ENCODE assay signal across 11 mouse cellular contexts in genomic region chr7:49953546-49954181, GRCm38 (mm10). TPM values are rescaled to one million over a fixed set of nuclear protein-coding genes. Genes with fewer than 3 reads are reported as not detected.
DNase-seq lines count a peak whose midpoint lies in the region; ATAC-seq and TF ChIP-seq lines count a peak whose summit lies in the region.
"Had no signal": no experiment of that assay in that cellular context is flagged by ENCODE, and none has a peak within 500 bp of the region (broad histone marks: within the 10 kb centered on the region; RNA-seq: fewer than 3 reads in every experiment).

No protein-coding gene starts in this region.

- H3K36me3 ChIP-seq in heart, adult 2 months (ENCODE audit: control insufficient read depth, insufficient read depth, low read length): no peaks in the 10 kb centered on the region
- 0 out of 2 replicates have a peak, but pooled peaks cover 3% of the 10 kb centered on the region for H3K36me3 ChIP-seq in neural tube, embryonic 15.5 days
- H3K36me3 ChIP-seq: heart, embryonic 13.5 days had no signal

- no peaks in the 10 kb centered on the region for H3K9me3 ChIP-seq in neural tube, embryonic 15.5 days (replicated peaks)
- H3K9me3 ChIP-seq: heart, embryonic 13.5 days had no signal

- ATAC-seq in neural tube, embryonic 15.5 days (ENCODE audit: low FRiP score): no peak

- peak; percentile 73 for TF ChIP-seq CTCF in heart, adult 2 months (IDR thresholded peaks at IDR 0.05)

- no peak overlapping the region for H3K4me3 ChIP-seq in heart, adult 2 months
- no peak overlapping the region for H3K4me3 ChIP-seq in neural tube, embryonic 15.5 days (replicated peaks)
- H3K4me3 ChIP-seq: heart, embryonic 13.5 days had no signal

- H3K9ac ChIP-seq in heart, adult 2 months (ENCODE audit: low read depth, low read length): no peak overlapping the region
- no peak overlapping the region for H3K9ac ChIP-seq in neural tube, embryonic 15.5 days (replicated peaks)
- H3K9ac ChIP-seq: heart, embryonic 13.5 days had no signal

- H3K4me2 ChIP-seq in neural tube, embryonic 15.5 days: no peak overlapping the region
- H3K4me2 ChIP-seq: heart, embryonic 13.5 days had no signal

- H3K27ac ChIP-seq in heart, adult 2 months: no peak overlapping the region
- H3K27ac ChIP-seq in neural tube, embryonic 15.5 days (replicated peaks): 0 out of 2 replicates have a peak overlapping the region, but pooled peaks have one; percentile 23
- H3K27ac ChIP-seq: heart, embryonic 13.5 days had no signal

- intact Hi-C loops in heart, adult 2 months (cut with DNase I): loop anchor here (5.0 kb wide), 1 partner anchor 534 kb away; no protein-coding TSS in a partner anchor
- intact Hi-C loops in heart, postnatal 25 days (cut with DNase I): loop anchor here (2.0 to 5.0 kb wide), 2 partner anchors 531 to 1484 kb away; no protein-coding TSS in a partner anchor

- no peak for DNase-seq in heart, adult 2 months
- DNase-seq in heart, postnatal 25 days (ENCODE audit: low spot score): no peak
- no peak for DNase-seq in neural tube, embryonic 10.5 days (ENCODE audit: extremely low spot score, low spot score)
- DNase-seq in embryo, embryonic 10.5 days (ENCODE audit: low spot score): peak; percentile 76
- peak; percentile 28 for DNase-seq in lung, postnatal 25 days (ENCODE audit: low spot score)
- DNase-seq in gastrocnemius, postnatal 4 days (ENCODE audit: low spot score in 2 of 2): no peak
- DNase-seq in urinary bladder, postnatal 36 days (ENCODE audit: low spot score in 2 of 2): no peak

- TF ChIP-seq POLR2A in heart, adult 2 months (IDR thresholded peaks at IDR 0.05; ENCODE audit: insufficient read depth, low read depth, low read length): no peak

- no peak for TF ChIP-seq EP300 in heart, adult 2 months (IDR thresholded peaks at IDR 0.05; ENCODE audit: insufficient read depth, low read depth, low read length)

- WGBS in heart, adult 2 months: 60% methylated on average over 4 of the region's 4 CpGs
- WGBS in neural tube, embryonic 15.5 days: 61% methylated on average over 4 of the region's 4 CpGs

- H3K4me1 ChIP-seq in heart, adult 2 months (ENCODE audit: control insufficient read depth, insufficient read depth, low read length): no peaks in the 10 kb centered on the region
- peaks cover 13% of the 10 kb centered on the region for H3K4me1 ChIP-seq in neural tube, embryonic 15.5 days
- H3K4me1 ChIP-seq: heart, embryonic 13.5 days had no signal

- H3K27me3 ChIP-seq in heart, adult 2 months (ENCODE audit: control insufficient read depth, insufficient read depth, low read length): no peaks in the 10 kb centered on the region
- H3K27me3 ChIP-seq in neural tube, embryonic 15.5 days (replicated peaks): no peaks in the 10 kb centered on the region
- H3K27me3 ChIP-seq: heart, embryonic 13.5 days had no signal

- no peaks in the 10 kb centered on the region for H3K79me2 ChIP-seq in heart, adult 2 months (replicated peaks; ENCODE audit: control insufficient read depth, insufficient read depth, low read length)

RNA-seq across cellular contexts. Expression of gene Nell1, which starts 21.0 kb away (rescaled TPM):
- not detected for total RNA-seq in heart, adult 2 months (2021)
- polyA plus RNA-seq in heart, adult 2 months (2012; rRNA removed): not detected in 2 replicates
- total RNA-seq in heart, postnatal 25 days (2021): not detected
- polyA plus RNA-seq in neural tube, embryonic 15.5 days (2015; fragmentation: Nextera tagmentation; extraction: Ambion mirVana): 36.9 and 46.0 TPM in 2 replicates
- total RNA-seq in gastrocnemius, postnatal 4 days (2021): under 1 TPM; 0.15 to 0.52 TPM

RNA-seq across cellular contexts. Expression of gene Slc6a5, which starts 43.7 kb away (rescaled TPM):
- not detected for total RNA-seq in heart, adult 2 months (2021)
- polyA plus RNA-seq in heart, adult 2 months (2012; rRNA removed): 0.02 TPM in 1 of 2 replicates, not detected in the other
- total RNA-seq in heart, postnatal 25 days (2021): not detected
- 14.9 and 19.7 TPM in 2 replicates for polyA plus RNA-seq in neural tube, embryonic 15.5 days (2015; fragmentation: Nextera tagmentation; extraction: Ambion mirVana)
- total RNA-seq in gastrocnemius, postnatal 4 days (2021): under 1 TPM in 1 of 2 experiments, not detected in 1; 0.02 TPM
- polyA plus RNA-seq: heart, embryonic 13.5 days; liver, embryonic 16.5 days; stomach, embryonic 14.5 days had no signal

Comparison
In these comparisons a context has a peak if more than half of its experiments do, and no peak if none do; other contexts are left out.
1. DNase-seq: peak in embryo, embryonic 10.5 days (single experiment) and lung, postnatal 25 days (single experiment); none in heart, adult 2 months (0 of 2), heart, postnatal 25 days (single experiment), neural tube, embryonic 10.5 days (single experiment), gastrocnemius, postnatal 4 days (0 of 2) and urinary bladder, postnatal 36 days (0 of 2).